Comparison of ENCODE assay signal across 23 mouse cellular contexts in genomic region chr9:43512806-43513205, GRCm38 (mm10).
A peak's percentile ranks its signal among the peaks of the same experiment; 100 is the strongest.
DNase-seq lines count a peak whose midpoint lies in the region; ATAC-seq and TF ChIP-seq lines count a peak whose summit lies in the region.
"Had no signal": no experiment of that assay in that cellular context is flagged by ENCODE, and none has a peak within 500 bp of the region (broad histone marks: within the 10 kb centered on the region; RNA-seq: fewer than 3 reads in every experiment).

No protein-coding gene starts in this region.

- no peak overlapping the region for H3K9ac ChIP-seq in kidney, embryonic 15.5 days
- H3K9ac ChIP-seq: embryonic facial prominence, embryonic 13.5 days; embryonic facial prominence, embryonic 15.5 days; forebrain, embryonic 12.5 days had no signal

- DNase-seq in Muller cell, postnatal 12 days (ENCODE audit: inconsistent ontology term): peak; percentile 54
- DNase-seq in ZHBTc4 (ENCODE audit: low read depth, low spot score): peak; percentile 34
- DNase-seq in retina, embryonic 14.5 days (ENCODE audit: low spot score): peak; percentile 15
- DNase-seq in lung, adult 2 months: no peak
- no peak for DNase-seq in midbrain, embryonic 10.5 days (ENCODE audit: low spot score)
- DNase-seq: adrenal gland, adult 2 months; adrenal gland, postnatal 10 days; adrenal gland, postnatal 25 days; cerebellum, adult 11-12 months; cerebellum, adult 8-10 months; cerebellum, adult 9-11 months; cerebellum, postnatal 14 days; cerebellum, postnatal 36 days; embryo, embryonic 11 days had no signal

- no peaks in the 10 kb centered on the region for H3K36me3 ChIP-seq in kidney, embryonic 15.5 days
- no peaks in the 10 kb centered on the region for H3K36me3 ChIP-seq in midbrain, embryonic 10.5 days
- H3K36me3 ChIP-seq: embryonic facial prominence, embryonic 13.5 days; embryonic facial prominence, embryonic 15.5 days; forebrain, embryonic 10.5 days; forebrain, embryonic 12.5 days had no signal

- TF ChIP-seq CTCF in lung, adult 2 months (IDR thresholded peaks at IDR 0.05; ENCODE audit: insufficient read depth, low read length): no peak

- TF ChIP-seq POLR2A in lung, adult 2 months (IDR thresholded peaks at IDR 0.05; ENCODE audit: borderline replicate concordance, extremely low read depth, low read depth, low read length): no peak

- H3K27me3 ChIP-seq in kidney, embryonic 15.5 days: no peaks in the 10 kb centered on the region
- H3K27me3 ChIP-seq in midbrain, embryonic 10.5 days (ENCODE audit: low read depth, poor library complexity, severe bottlenecking): no peaks in the 10 kb centered on the region
- H3K27me3 ChIP-seq: embryonic facial prominence, embryonic 13.5 days; embryonic facial prominence, embryonic 15.5 days; forebrain, embryonic 12.5 days had no signal

- no peak overlapping the region for H3K4me2 ChIP-seq in kidney, embryonic 15.5 days
- H3K4me2 ChIP-seq: embryonic facial prominence, embryonic 13.5 days; embryonic facial prominence, embryonic 15.5 days; forebrain, embryonic 12.5 days had no signal

- WGBS in lung, adult 2 months: 60% methylated on average over 6 of the region's 6 CpGs
- 72% methylated on average over 6 of the region's 6 CpGs for WGBS in kidney, embryonic 15.5 days
- WGBS in midbrain, embryonic 10.5 days: 75% methylated on average over 6 of the region's 6 CpGs

- no peak overlapping the region for H3K27ac ChIP-seq in kidney, embryonic 15.5 days
- H3K27ac ChIP-seq in midbrain, embryonic 10.5 days (replicated peaks): no peak overlapping the region
- H3K27ac ChIP-seq: embryonic facial prominence, embryonic 13.5 days; embryonic facial prominence, embryonic 15.5 days; forebrain, embryonic 10.5 days; forebrain, embryonic 12.5 days had no signal

- ATAC-seq in kidney, embryonic 15.5 days (replicated peaks; ENCODE audit: low FRiP score): no peak
- ATAC-seq: forebrain, embryonic 14.5 days; forebrain, embryonic 16.5 days; Patski had no signal

- H3K4me3 ChIP-seq in lung, adult 2 months (replicated peaks; ENCODE audit: extremely low read depth, low read depth, low read length): no peak overlapping the region
- no peak overlapping the region for H3K4me3 ChIP-seq in kidney, embryonic 15.5 days (replicated peaks)
- no peak overlapping the region for H3K4me3 ChIP-seq in midbrain, embryonic 10.5 days
- H3K4me3 ChIP-seq: embryonic facial prominence, embryonic 13.5 days; embryonic facial prominence, embryonic 15.5 days; erythroblast, embryonic 14.5 days; forebrain, embryonic 10.5 days; forebrain, embryonic 12.5 days had no signal

- no peaks in the 10 kb centered on the region for H3K4me1 ChIP-seq in lung, adult 2 months (ENCODE audit: control insufficient read depth, insufficient read depth, low read length)
- H3K4me1 ChIP-seq in kidney, embryonic 15.5 days: peaks cover 5% of the 10 kb centered on the region; the same call in 1 of the 2 replicates
- H3K4me1 ChIP-seq in midbrain, embryonic 10.5 days: peaks cover 12% of the 10 kb centered on the region
- H3K4me1 ChIP-seq: embryonic facial prominence, embryonic 15.5 days; forebrain, embryonic 12.5 days had no signal

- H3K9me3 ChIP-seq in kidney, embryonic 15.5 days (replicated peaks): no peaks in the 10 kb centered on the region
- no peaks in the 10 kb centered on the region for H3K9me3 ChIP-seq in midbrain, embryonic 10.5 days (replicated peaks)
- H3K9me3 ChIP-seq: embryonic facial prominence, embryonic 13.5 days; embryonic facial prominence, embryonic 15.5 days; forebrain, embryonic 10.5 days had no signal

Comparison
In these comparisons a context has a peak if more than half of its experiments do, and no peak if none do; other contexts are left out.
1. DNase-seq: peak in Muller cell, postnatal 12 days (single experiment), ZHBTc4 (single experiment) and retina, embryonic 14.5 days (single experiment); none in lung, adult 2 months (single experiment) and midbrain, embryonic 10.5 days (single experiment).